Mouse (Mus musculus): ENCODE data around the gene Fkbp7. TPM values are rescaled to one million over a fixed set of nuclear protein-coding genes. Genes with fewer than 3 reads are reported as not detected.

Gene Fkbp7
- total RNA-seq (2023): 1.9 and 2.7 TPM in 2 replicates

GRCm38 (mm10) chr2:76672966-76673392 lies at the start of gene Fkbp7:
Gene Fkbp7 (minus strand): TSS chr2:76673116.

GRCm38 (mm10) chr2:76674725-76675427 lies 2.0 kb upstream of the Fkbp7 start, which contains the start of gene Plekha3:
Gene Plekha3 (plus strand): TSS chr2:76675281.

GRCm38 (mm10) chr2:76647883-76648570 lies 24.9 kb downstream of the Fkbp7 start, which contains the start of the genes Prkra and Pjvk:
Gene Prkra (minus strand): TSS chr2:76648015.
Gene Pjvk (plus strand): TSS chr2:76648476.

Other genes with a start within 250 kb of the Fkbp7 start
- gene Prkra, start 25.1 kb downstream of the Fkbp7 start, total RNA-seq (2023): 8.5 and 8.6 TPM in 2 replicates
- not detected in 2 replicates for gene Pjvk, start 24.6 kb downstream of the Fkbp7 start, total RNA-seq (2023)
- 7.7 and 12.1 TPM in 2 replicates for gene Plekha3, start 2.2 kb upstream of the Fkbp7 start, total RNA-seq (2023)